Mouse (Mus musculus): ENCODE measurements around the gene Rcn3. TPM values are rescaled to one million over a fixed set of nuclear protein-coding genes. Genes with fewer than 3 reads are reported as not detected.

Gene Rcn3
- total and polyA plus RNA-seq, 3 experiments = 0.38 TPM; not detected in 2

DNA sequence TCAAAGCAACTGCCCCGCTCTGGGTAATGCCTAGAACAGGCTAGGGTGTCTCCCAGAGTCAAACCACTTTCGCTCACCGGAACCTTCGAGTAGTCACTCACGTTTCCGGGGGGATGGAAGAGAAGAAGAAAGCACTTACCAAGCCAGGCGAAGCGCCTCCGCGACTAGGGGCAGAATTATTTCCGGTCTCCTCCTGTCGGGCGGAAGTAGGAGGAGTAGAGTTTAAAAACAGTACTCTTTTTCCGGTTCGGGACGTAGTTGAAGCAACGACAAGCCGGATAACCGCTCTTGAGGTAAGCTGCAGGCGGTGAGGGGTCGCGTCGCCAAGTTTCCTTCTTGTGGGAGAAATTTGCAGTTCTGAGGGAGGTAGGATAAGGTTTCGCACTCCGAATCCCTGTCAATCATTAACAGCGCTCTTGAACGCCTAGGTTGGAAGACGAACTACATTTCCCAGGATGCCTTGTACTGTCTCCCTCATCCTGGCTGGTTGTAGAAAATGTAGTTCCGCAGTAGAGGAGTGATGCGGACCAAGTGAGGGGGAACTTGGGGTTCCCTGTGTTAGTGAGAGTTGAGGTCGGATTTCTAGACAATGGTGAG lies 29.7 kb downstream of the Rcn3 start, which contains the start of the genes Nosip and Prrg2 (continued):
- no peak for TF ChIP-seq UBTF (IDR thresholded peaks at IDR 0.05; ENCODE audit: low read depth, low read length)
- TF ChIP-seq GABPA (IDR thresholded peaks at IDR 0.05; ENCODE audit: insufficient replicate concordance, low read depth, low read length) = no peak; the same call in 1 of the 2 replicates
- TF ChIP-seq ZKSCAN1 (IDR thresholded peaks at IDR 0.05; ENCODE audit: borderline replicate concordance, low read depth, low read length) = no peak
- TF ChIP-seq ELF1 (IDR thresholded peaks at IDR 0.05; ENCODE audit: low read depth, low read length) = peak; percentile 93
- no peak for TF ChIP-seq PAX5 (IDR thresholded peaks at IDR 0.05; ENCODE audit: low read length)
- TF ChIP-seq JUN (IDR thresholded peaks at IDR 0.05; ENCODE audit: insufficient read depth, low read depth, low read length) = no peak
- TF ChIP-seq ZNF384 (IDR thresholded peaks at IDR 0.05; ENCODE audit: low read depth, low read length) = no peak; the same call in 1 of the 2 replicates
- no peak for TF ChIP-seq RAD21 (IDR thresholded peaks at IDR 0.05; ENCODE audit: low read depth, low read length)
- peak; percentile 91 for TF ChIP-seq TCF12 (IDR thresholded peaks at IDR 0.05; ENCODE audit: low read depth, low read length)
- TF ChIP-seq EP300 (IDR thresholded peaks at IDR 0.05; ENCODE audit: low read length) = no peak
- TF ChIP-seq USF2 (conservative IDR thresholded peaks at IDR 0.05; ENCODE audit: low read depth, low read length) = no peak

DNA sequence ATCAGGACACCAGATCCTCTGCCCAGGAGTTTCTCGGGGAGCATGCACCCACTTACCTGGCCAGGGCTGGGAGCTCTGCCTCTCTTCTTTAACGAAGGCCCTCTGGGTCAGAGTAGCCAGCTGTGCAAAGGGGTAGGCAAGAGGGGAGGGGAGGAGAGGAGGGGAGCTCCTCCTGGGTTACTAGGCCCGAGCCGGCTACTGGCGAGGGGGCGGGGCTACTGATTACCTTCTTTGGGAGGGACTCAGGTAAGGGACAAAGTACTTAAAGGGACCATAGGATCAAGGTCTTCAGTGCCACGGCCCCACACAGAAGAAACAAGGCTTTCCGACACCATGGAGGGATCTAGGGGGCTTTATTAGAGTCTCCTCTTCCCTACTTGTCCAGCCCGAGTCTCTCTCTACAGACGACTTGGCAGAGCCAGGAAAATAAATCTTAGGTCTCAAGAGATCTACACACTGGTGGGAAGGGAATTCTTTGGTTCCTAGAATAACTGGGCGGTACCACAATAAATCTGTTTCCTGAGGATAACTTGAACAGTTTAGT lies 30.4 kb downstream of the Rcn3 start:
- peak overlapping the region; percentile 76 for H3K4me2 ChIP-seq (ENCODE audit: insufficient read depth, low read depth, poor library complexity, severe bottlenecking)
- H3K4me3 ChIP-seq (replicated peaks in 1 of 3; ENCODE audit: low read depth in 2 of 3, low read length in 2 of 3, poor library complexity in 1 of 3) = peak overlapping the region; percentile 21 to 99 (median 82)
- in situ Hi-C loops (cut with MboI; ENCODE audit: low pct_ligation_motif_present, low pct_unique_long_range_greater_than_20kb, low sequenced_read_pairs) = no loop called here
- peaks cover 0 to 26% of the 10 kb centered on the region in 2 experiments for H3K36me3 ChIP-seq (replicated peaks in 1 of 2; ENCODE audit: control insufficient read depth in 1 of 2, insufficient read depth in 1 of 2, low read length in 1 of 2)
- H3K79me2 ChIP-seq (replicated peaks; ENCODE audit: control insufficient read depth, extremely low read depth, insufficient read depth, poor library complexity, severe bottlenecking) = peaks cover 33% of the 10 kb centered on the region
- TF ChIP-seq TBP (conservative IDR thresholded peaks at IDR 0.05; ENCODE audit: low read depth, low read length) = no peak
- no peak for TF ChIP-seq CHD1 (IDR thresholded peaks at IDR 0.05; ENCODE audit: low read depth, low read length)
- TF ChIP-seq BHLHE40 (IDR thresholded peaks at IDR 0.05; ENCODE audit: low read depth, low read length) = no peak
- no peak for TF ChIP-seq MAZ (IDR thresholded peaks at IDR 0.05; ENCODE audit: low read depth, low read length)
- no peak for TF ChIP-seq CHD2 (IDR thresholded peaks at IDR 0.05; ENCODE audit: low read length)
- no peak for TF ChIP-seq GABPA (IDR thresholded peaks at IDR 0.05; ENCODE audit: insufficient replicate concordance, low read depth, low read length)
- TF ChIP-seq CTCF (conservative IDR thresholded peaks at IDR 0.05 in 1 of 2, IDR thresholded peaks at IDR 0.05 in 1 of 2; ENCODE audit: low read depth in 2 of 2, low read length in 2 of 2) = no peak
- TF ChIP-seq NRF1 (IDR thresholded peaks at IDR 0.05; ENCODE audit: low read depth, low read length) = no peak
- TF ChIP-seq UBTF (IDR thresholded peaks at IDR 0.05; ENCODE audit: low read depth, low read length) = no peak
- no peak for TF ChIP-seq PAX5 (IDR thresholded peaks at IDR 0.05; ENCODE audit: low read length)
- peaks cover 5 to 43% of the 10 kb centered on the region in 2 experiments for H3K4me1 ChIP-seq (ENCODE audit: control insufficient read depth in 1 of 2, insufficient read depth in 2 of 2)
- H3K9me3 ChIP-seq (replicated peaks; ENCODE audit: low read length) = no peaks in the 10 kb centered on the region
- dilution Hi-C loops (cut with MboI; ENCODE audit: extremely low pct_ligation_motif_present, extremely low pct_unique_long_range_greater_than_20kb, low sequenced_read_pairs) = no loop called here
- no peak overlapping the region for H3K27ac ChIP-seq (ENCODE audit: insufficient read depth, low read depth)
- H3K9ac ChIP-seq (ENCODE audit: insufficient read depth, low read depth) = peak overlapping the region; percentile 53
- DNase-seq (ENCODE audit: extremely low read depth) = peak; percentile 24
- no peaks in the 10 kb centered on the region for H3K27me3 ChIP-seq (replicated peaks)

Measured in CH12.LX (cell line).